Mouse (Mus musculus) neural tube, embryonic 11.5 days (tissue): ENCODE measurements at regions not wholly inside any gene's neighbourhood (a gene's known extent, or its start where the extent isn't known, plus 50 kb on each side); places are given as distances from the start of the nearest gene placed in this dataset.
"Not testable (repeated sequence)": the region's sequence is repeated elsewhere in the genome, so short reads cannot be mapped to it uniquely, and the experiment has no call there.

Source experiments
- ATAC-seq: fragments of 200-750 bp; cut with Nextera tagmentation; 2 replicates; pipeline ENCODE4 v1.8.0; 2017; ENCODE audit warnings: moderate number of reproducible peaks, mild to moderate bottlenecking, moderate TSS enrichment, moderate library complexity; ENCODE audit not compliant: insufficient read depth, low FRiP score, low TSS enrichment
- DNase-seq: peaks from one replicate; pipeline ENCODE4 v3.0.0-alpha.2; 2015; ENCODE audit warnings: low spot score
- H3K27ac ChIP-seq: fragments of 300-500 bp; sonication (generic); 2 replicates; pipeline ENCODE4 v1.5.1; 2014; ENCODE audit warnings: low read depth, mild to moderate bottlenecking, low read length
- H3K27me3 ChIP-seq: fragments of 300-500 bp; sonication (generic); 2 replicates; pipeline ENCODE4 v1.6.1; 2014; ENCODE audit warnings: mild to moderate bottlenecking, low read length, mixed read lengths; ENCODE audit not compliant: control insufficient read depth, insufficient read depth
- H3K36me3 ChIP-seq: fragments of 300-500 bp; sonication (generic); 2 replicates; pipeline ENCODE4 v1.6.1; 2014; ENCODE audit warnings: mild to moderate bottlenecking, low read length, moderate library complexity, mixed read lengths; ENCODE audit not compliant: control insufficient read depth, insufficient read depth
- H3K4me1 ChIP-seq: fragments of 300-500 bp; sonication (generic); 2 replicates; pipeline ENCODE4 v1.6.1; 2014; ENCODE audit warnings: low read length, mixed read lengths; ENCODE audit not compliant: control insufficient read depth, insufficient read depth
- H3K4me2 ChIP-seq: fragments of 300-500 bp; sonication (generic); 2 replicates; pipeline ENCODE4 v1.6.1; 2014; ENCODE audit warnings: low read depth, mild to moderate bottlenecking, moderate library complexity
- H3K4me3 ChIP-seq: fragments of 300-500 bp; sonication (generic); 2 replicates; pipeline ENCODE4 v1.5.1; 2014; ENCODE audit warnings: low read depth, low read length
- H3K9ac ChIP-seq: fragments of 300-500 bp; sonication (generic); 2 replicates; pipeline ENCODE4 v1.6.1; 2014; ENCODE audit warnings: mild to moderate bottlenecking, low read length
- H3K9me3 ChIP-seq: fragments of 300-500 bp; sonication (generic); 2 replicates; pipeline ENCODE4 v1.6.1; 2016; ENCODE audit warnings: low read length; ENCODE audit not compliant: control insufficient read depth
- WGBS: fragments of 180-500 bp; shearing (Covaris S2); extraction: QIAGEN DNeasy Blood & Tissue Kit; methylation state at CpG from one replicate; pipeline ENCODE4 v1.1.7; 2014; 5-methylcytosine and 5-hydroxymethylcytosine counted together

DNA sequence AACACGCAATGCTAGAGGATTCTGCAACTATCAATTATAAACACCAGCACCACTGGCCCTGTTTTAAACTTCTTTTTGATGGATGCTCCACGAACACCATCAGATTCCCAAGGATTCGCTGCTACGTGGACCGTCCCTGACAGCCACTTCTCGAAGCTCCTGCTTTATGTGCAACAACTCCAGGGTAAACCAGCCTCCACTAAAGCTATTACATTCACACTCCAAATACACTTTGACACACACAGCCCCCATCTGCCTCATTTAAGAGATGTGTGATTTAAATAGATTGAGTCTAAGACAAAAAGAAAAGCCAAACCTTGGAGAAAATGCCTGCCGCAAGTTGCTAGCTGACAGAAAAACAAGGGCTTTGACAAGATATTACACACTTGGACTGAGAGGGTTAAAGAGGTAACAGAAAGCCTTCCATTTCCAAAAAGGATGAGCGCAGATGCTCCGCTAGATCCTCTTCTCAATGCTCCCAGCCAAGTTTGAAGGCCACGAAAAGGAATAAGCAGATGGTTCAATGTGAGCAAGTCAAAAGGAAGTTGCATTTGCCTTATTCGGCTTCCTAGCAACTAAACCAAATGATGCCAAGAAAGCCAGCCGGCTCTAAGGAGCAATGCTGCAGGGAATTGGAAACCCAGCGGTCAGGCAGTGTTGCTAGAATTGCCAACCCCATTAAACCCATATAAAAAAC lies 54.0 kb upstream of the Cnep1r1 start:
- Histone ChIP-seq H3K4me3 (no peak overlapping the region), H3K9ac (no peak overlapping the region), H3K27me3 (no peaks in the 10 kb centered on the region), H3K4me2 (no peak overlapping the region), H3K36me3 (no peaks in the 10 kb centered on the region), H3K4me1 (no peaks in the 10 kb centered on the region), H3K27ac (no peak overlapping the region), H3K9me3 (no peaks in the 10 kb centered on the region)
- DNase-seq: no peak
- WGBS: 89% methylated on average over 13 of the region's 13 CpGs
- no peak for ATAC-seq

DNA sequence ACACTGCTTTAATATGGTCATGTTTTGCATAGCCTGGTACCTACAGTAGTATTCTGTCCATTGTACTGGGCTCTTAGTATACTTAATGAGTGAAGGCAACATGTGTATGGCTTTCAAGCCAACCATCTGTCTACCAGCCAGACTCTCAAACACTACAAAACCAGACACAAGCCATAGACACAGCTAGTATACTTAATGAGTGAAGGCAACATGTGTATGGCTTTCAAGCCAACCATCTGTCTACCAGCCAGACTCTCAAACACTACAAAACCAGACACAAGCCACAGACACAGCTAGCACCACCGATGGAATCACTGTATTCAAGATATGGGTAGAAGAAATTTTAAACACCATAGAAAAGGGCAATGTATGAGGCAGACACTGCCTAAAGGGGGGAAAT lies 59.5 kb upstream of the Cnep1r1 start:
- H3K4me1 ChIP-seq, H3K9me3 ChIP-seq, H3K9ac ChIP-seq, H3K27me3 ChIP-seq, H3K27ac ChIP-seq, H3K4me3 ChIP-seq, H3K36me3 ChIP-seq, ATAC-seq, H3K4me2 ChIP-seq, DNase-seq: not testable (repeated sequence)
- 89% methylated on average over 1 of the region's 1 CpGs for WGBS

DNA sequence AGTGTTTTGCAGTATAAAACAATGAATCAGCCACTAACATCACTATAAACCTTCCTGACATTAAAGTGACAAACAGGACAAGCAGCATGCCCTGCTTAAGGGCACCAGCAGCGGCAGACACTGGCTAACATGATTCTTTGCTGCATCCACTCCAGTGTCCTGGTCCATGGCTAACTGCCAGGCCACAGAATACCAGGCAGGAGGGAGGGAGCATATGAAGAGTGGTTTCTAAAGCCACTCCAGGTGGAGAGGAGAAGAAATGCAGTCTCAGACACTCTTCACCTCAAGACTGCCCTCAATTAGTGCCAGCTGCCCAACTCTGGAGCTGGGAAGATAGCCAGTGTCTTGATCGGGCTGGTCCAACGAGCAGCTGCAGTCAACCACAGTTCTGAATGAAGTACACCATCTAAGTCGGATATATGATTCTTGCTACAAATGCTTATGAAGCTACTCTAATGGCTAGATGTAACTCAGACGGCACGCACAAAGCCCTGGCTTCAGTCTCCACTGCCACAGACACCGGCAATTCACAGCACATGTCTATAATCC lies 60.8 kb upstream of the Cnep1r1 start:
- no peak overlapping the region for H3K4me3 ChIP-seq
- H3K27ac ChIP-seq: no peak overlapping the region
- ATAC-seq (no peak), DNase-seq (no peak)
- no peaks in the 10 kb centered on the region for H3K9me3 ChIP-seq
- H3K27me3 ChIP-seq: no peaks in the 10 kb centered on the region
- 91% methylated on average over 7 of the region's 7 CpGs for WGBS
- H3K9ac ChIP-seq: no peak overlapping the region
- H3K4me2 ChIP-seq: no peak overlapping the region
- no peaks in the 10 kb centered on the region for H3K4me1 ChIP-seq
- H3K36me3 ChIP-seq: no peaks in the 10 kb centered on the region

DNA sequence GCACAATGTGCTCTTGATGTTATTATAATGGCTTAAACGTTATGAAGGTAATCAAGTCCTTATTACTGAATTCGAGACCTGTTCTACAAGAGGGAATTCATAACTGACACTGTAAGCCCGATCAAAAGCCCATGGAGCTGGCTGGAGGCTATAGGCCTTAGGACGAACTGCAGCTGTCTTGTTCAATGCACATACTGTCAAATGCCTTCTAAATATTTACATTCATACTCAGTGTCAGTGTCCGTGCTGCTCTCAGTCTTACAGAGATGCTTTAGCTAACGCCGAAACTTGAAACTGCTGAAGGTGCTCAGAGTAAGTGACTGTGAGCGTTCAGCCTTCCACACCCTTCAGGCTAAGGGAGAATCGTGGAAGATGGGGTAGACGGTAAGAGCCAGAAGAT lies 67.9 kb upstream of the Cnep1r1 start:
- no peak overlapping the region for H3K27ac ChIP-seq
- no peaks in the 10 kb centered on the region for H3K36me3 ChIP-seq
- H3K27me3 ChIP-seq: no peaks in the 10 kb centered on the region
- H3K4me2 ChIP-seq: no peak overlapping the region
- ATAC-seq (no peak), DNase-seq (no peak)
- H3K4me3 ChIP-seq: no peak overlapping the region
- H3K4me1 ChIP-seq: no peaks in the 10 kb centered on the region
- H3K9me3 ChIP-seq: no peaks in the 10 kb centered on the region
- H3K9ac ChIP-seq: no peak overlapping the region
- 83% methylated on average over 10 of the region's 10 CpGs for WGBS

DNA sequence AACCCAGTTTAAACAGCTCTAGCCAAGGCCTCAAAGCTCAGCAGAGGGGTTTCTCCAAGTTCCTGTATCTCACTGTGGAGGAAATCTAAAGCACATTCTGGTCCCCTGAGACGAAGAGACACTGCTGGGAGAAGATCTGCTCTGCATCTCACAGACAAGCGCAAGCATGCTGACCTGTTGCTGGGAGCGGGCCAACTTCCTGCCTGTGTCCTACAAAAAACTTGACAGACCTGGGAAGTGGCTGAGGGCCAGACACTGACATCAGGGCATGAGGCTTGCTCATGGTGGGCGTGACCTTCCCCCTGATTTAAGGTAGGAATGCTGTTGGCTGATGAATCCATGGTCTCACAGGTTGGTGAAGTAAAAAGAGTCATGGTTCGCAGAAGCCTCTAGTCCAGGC lies 69.5 kb upstream of the Cnep1r1 start:
- no peaks in the 10 kb centered on the region for H3K9me3 ChIP-seq
- H3K4me2 ChIP-seq: no peak overlapping the region
- H3K9ac ChIP-seq: no peak overlapping the region
- no peaks in the 10 kb centered on the region for H3K4me1 ChIP-seq
- H3K4me3 ChIP-seq: no peak overlapping the region
- no peak for ATAC-seq
- 85% methylated on average over 5 of the region's 5 CpGs for WGBS
- H3K27ac ChIP-seq: no peak overlapping the region
- no peaks in the 10 kb centered on the region for H3K27me3 ChIP-seq
- no peak for DNase-seq
- no peaks in the 10 kb centered on the region for H3K36me3 ChIP-seq

DNA sequence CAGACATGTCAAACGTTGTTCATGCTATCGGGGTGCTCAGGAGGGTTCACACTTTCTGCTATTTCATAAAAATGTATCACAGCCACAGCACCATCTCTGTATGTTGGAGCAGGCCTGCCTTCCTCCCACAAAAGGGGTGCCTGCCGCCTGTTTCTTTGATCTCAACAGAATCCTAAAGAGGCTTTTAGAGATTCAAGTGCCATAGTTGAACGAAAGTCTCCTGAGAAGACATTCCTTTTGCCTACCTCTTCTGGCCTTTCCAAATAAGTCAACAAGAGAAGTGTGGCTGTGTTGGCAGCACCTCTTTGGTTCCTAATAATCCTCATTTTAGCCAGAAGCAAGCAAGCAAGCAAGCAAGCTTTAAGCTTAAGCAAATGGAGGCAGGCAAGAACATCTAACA lies 72.6 kb upstream of the Cnep1r1 start:
- DNase-seq (no peak), ATAC-seq (no peak)
- Histone ChIP-seq H3K9ac (no peak overlapping the region), H3K9me3 (no peaks in the 10 kb centered on the region), H3K4me2 (no peak overlapping the region), H3K4me3 (no peak overlapping the region), H3K27me3 (no peaks in the 10 kb centered on the region), H3K36me3 (no peaks in the 10 kb centered on the region), H3K27ac (no peak overlapping the region), H3K4me1 (no peaks in the 10 kb centered on the region)
- 82% methylated on average over 4 of the region's 4 CpGs for WGBS

DNA sequence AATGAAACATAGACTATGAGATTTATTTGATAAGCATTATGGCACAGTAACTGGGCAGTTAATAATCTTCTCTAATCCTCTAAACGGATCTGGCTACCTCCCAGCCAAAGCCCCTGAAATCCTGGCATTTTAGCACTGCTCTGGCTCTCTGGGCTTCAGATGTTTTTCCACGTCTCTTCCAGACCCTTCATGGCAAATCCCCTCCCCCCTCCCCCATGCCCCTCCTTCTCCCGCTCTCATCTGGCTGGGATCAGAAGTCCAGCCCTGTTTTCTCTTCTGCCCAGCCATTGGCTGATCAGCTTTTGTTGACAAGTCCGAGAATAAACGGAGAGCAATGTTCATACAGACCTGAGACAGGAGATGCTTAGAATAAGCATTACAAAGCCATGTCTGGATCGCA lies 79.3 kb upstream of the Cnep1r1 start:
- 35% methylated on average over 6 of the region's 6 CpGs for WGBS
- Histone ChIP-seq H3K9me3 (no peaks in the 10 kb centered on the region), H3K4me1 (no peaks in the 10 kb centered on the region), H3K4me3 (no peak overlapping the region), H3K9ac (no peak overlapping the region), H3K4me2 (no peak overlapping the region), H3K27me3 (no peaks in the 10 kb centered on the region), H3K27ac (no peak overlapping the region), H3K36me3 (no peaks in the 10 kb centered on the region)
- ATAC-seq: no peak
- DNase-seq: peak; percentile 27

DNA sequence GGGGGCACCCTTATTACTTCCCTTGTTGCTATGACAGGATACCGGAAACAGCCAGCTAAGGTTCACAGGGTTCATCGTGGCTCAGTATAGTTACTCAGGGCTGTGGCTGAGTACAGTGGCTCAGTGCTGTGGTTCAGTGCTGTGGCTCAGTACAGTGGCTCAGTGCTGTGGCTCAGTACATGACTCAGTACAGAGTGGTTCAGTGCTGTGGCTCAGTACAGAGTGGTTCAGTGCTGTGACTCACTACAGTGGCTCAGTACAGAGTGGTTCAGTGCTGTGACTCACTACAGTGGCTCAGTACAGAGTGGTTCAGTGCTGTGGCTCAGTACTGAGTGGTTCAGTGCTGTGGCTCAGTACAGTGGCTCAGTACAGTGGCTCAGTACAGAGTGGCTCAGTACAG lies 78.6 kb upstream of the Zfp423 start:
- no peak overlapping the region for H3K4me3 ChIP-seq

DNA sequence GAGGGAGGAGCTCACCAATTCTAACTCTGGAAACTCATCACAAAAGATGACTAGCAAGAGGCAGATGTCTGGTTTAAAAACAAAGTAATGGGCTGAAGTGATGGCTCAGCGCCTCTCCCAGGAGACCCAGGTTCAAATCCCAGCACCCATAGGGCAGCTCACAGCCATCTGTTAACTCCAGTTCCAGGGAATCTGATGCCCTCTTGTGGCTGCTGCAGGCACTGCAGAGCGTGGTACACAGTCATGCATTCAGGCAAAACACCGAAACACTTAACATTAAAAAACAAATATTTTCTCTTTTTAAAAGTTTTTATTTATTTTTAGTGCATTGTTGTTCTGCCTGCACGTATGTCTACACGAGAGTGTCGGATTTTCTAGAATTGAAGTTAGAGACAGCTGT lies 73.7 kb upstream of the Zfp423 start:
- WGBS: 80% methylated on average over 6 of the region's 6 CpGs
- DNase-seq: no peak
- no peak overlapping the region for H3K4me3 ChIP-seq

More for the DNA sequence above, 78.6 kb upstream of the Zfp423 start:
- H3K4me1 ChIP-seq: no peaks in the 10 kb centered on the region
- no peaks in the 10 kb centered on the region for H3K9me3 ChIP-seq
- DNase-seq (no peak), ATAC-seq (no peak)
- no peaks in the 10 kb centered on the region for H3K36me3 ChIP-seq
- no peak overlapping the region for H3K27ac ChIP-seq
- H3K4me2 ChIP-seq: no peak overlapping the region
- H3K27me3 ChIP-seq: no peaks in the 10 kb centered on the region
- H3K9ac ChIP-seq: no peak overlapping the region
- 85% methylated on average over 2 of the region's 2 CpGs for WGBS

More for the DNA sequence above, 73.7 kb upstream of the Zfp423 start:
- Histone ChIP-seq H3K36me3 (no peaks in the 10 kb centered on the region), H3K9me3 (no peaks in the 10 kb centered on the region), H3K9ac (no peak overlapping the region), H3K27me3 (no peaks in the 10 kb centered on the region), H3K4me2 (no peak overlapping the region), H3K4me1 (no peaks in the 10 kb centered on the region), H3K27ac (no peak overlapping the region)
- ATAC-seq: no peak
